Mouse (Mus musculus) urinary bladder, adult 2 months (tissue): ENCODE measurements around the gene Pagr1b. TPM values are rescaled to one million over a fixed set of nuclear protein-coding genes. Genes with fewer than 3 reads are reported as not detected.

Source experiments
- polyA plus RNA-seq: library from polyadenylated mRNA; depleted of rRNA; stranded (reverse); fragments of >200 nt; gene quantifications from 2 replicates; pipeline ENCODE4 v1.2.3, GENCODE M21; 2012; rRNA removed

Pagr1b gene
- polyA plus RNA-seq, 1 experiment, result 3.2 TPM

Other genes with a start within 250 kb of the Pagr1b start
- 188 and 213 TPM in 2 replicates for gene Ypel3, start 239.5 kb downstream of the Pagr1b start, polyA plus RNA-seq
- gene Tbx6, start 235.0 kb downstream of the Pagr1b start, polyA plus RNA-seq, result 1.3 and 1.4 TPM in 2 replicates
- 106 and 121 TPM in 2 replicates for gene Ppp4c, start 224.0 kb downstream of the Pagr1b start, polyA plus RNA-seq
- 2.4 and 2.9 TPM in 2 replicates for gene Fam57b, start 218.8 kb downstream of the Pagr1b start, polyA plus RNA-seq
- not detected in 2 replicates for gene 4930451I11Rik, start 184.8 kb downstream of the Pagr1b start, polyA plus RNA-seq
- not detected in 2 replicates for gene Doc2a, start 169.1 kb downstream of the Pagr1b start, polyA plus RNA-seq
- 18.0 and 21.0 TPM in 2 replicates for gene Hirip3, start 154.5 kb downstream of the Pagr1b start, polyA plus RNA-seq
- gene Ino80e, start 154.1 kb downstream of the Pagr1b start, polyA plus RNA-seq, result 42.3 and 46.0 TPM in 2 replicates
- gene Taok2, start 131.8 kb downstream of the Pagr1b start, polyA plus RNA-seq, result 55.8 and 65.4 TPM in 2 replicates
- 41.3 and 46.0 TPM in 2 replicates for gene Tmem219, start 93.6 kb downstream of the Pagr1b start, polyA plus RNA-seq
- gene Kctd13, start 87.6 kb downstream of the Pagr1b start, polyA plus RNA-seq, result 16.3 and 16.4 TPM in 2 replicates
- gene Asphd1, start 66.9 kb downstream of the Pagr1b start, polyA plus RNA-seq, result not detected in 2 replicates
- gene Sez6l2, start 65.9 kb downstream of the Pagr1b start, polyA plus RNA-seq, result 0.65 and 0.72 TPM in 2 replicates
- 118 and 119 TPM in 2 replicates for gene Cdipt, start 40.6 kb downstream of the Pagr1b start, polyA plus RNA-seq
- gene Cdiptos, start 40.4 kb downstream of the Pagr1b start, polyA plus RNA-seq, result 2.2 and 2.7 TPM in 2 replicates
- gene Mvp, start 1.9 kb downstream of the Pagr1b start, polyA plus RNA-seq, result 46.2 and 52.7 TPM in 2 replicates
- gene Pagr1a, start 868 bp upstream of the Pagr1b start, polyA plus RNA-seq, result 16.4 and 18.2 TPM in 2 replicates
- 66.3 and 76.5 TPM in 2 replicates for gene Gm42742, start 4.6 kb upstream of the Pagr1b start, polyA plus RNA-seq
- gene Prrt2, start 4.7 kb upstream of the Pagr1b start, polyA plus RNA-seq, result 9.7 and 10.2 TPM in 2 replicates
- gene Maz, start 10.6 kb upstream of the Pagr1b start, polyA plus RNA-seq, result 72.0 and 72.5 TPM in 2 replicates
- gene Kif22, start 26.0 kb upstream of the Pagr1b start, polyA plus RNA-seq, result 2.3 and 2.7 TPM in 2 replicates
- 0.15 and 0.34 TPM in 2 replicates for gene Zg16, start 70.8 kb upstream of the Pagr1b start, polyA plus RNA-seq
- 4.4 and 6.0 TPM in 2 replicates for gene AI467606, start 74.9 kb upstream of the Pagr1b start, polyA plus RNA-seq
- gene Qprt, start 105.7 kb upstream of the Pagr1b start, polyA plus RNA-seq, result 0.80 and 0.81 TPM in 2 replicates
- 1.2 and 1.9 TPM in 2 replicates for gene Spn, start 121.3 kb upstream of the Pagr1b start, polyA plus RNA-seq
- 66.2 and 68.8 TPM in 2 replicates for gene Cd2bp2, start 179.6 kb upstream of the Pagr1b start, polyA plus RNA-seq
- 23.0 and 30.1 TPM in 2 replicates for gene Tbc1d10b, start 192.0 kb upstream of the Pagr1b start, polyA plus RNA-seq
- gene Mylpf, start 192.4 kb upstream of the Pagr1b start, polyA plus RNA-seq, result 1.2 and 2.1 TPM in 2 replicates
- 10.0 and 10.5 TPM in 2 replicates for gene Zfp553, start 216.6 kb upstream of the Pagr1b start, polyA plus RNA-seq
- gene Sept1, start 216.6 kb upstream of the Pagr1b start, polyA plus RNA-seq, result 19.4 and 22.0 TPM in 2 replicates
- 49.8 and 54.0 TPM in 2 replicates for gene Zfp771, start 227.8 kb upstream of the Pagr1b start, polyA plus RNA-seq
- 19.2 and 24.9 TPM in 2 replicates for gene Dctpp1, start 244.2 kb upstream of the Pagr1b start, polyA plus RNA-seq